Comparison of ENCODE assay signal across 8 mouse cellular contexts in the genomic region with DNA sequence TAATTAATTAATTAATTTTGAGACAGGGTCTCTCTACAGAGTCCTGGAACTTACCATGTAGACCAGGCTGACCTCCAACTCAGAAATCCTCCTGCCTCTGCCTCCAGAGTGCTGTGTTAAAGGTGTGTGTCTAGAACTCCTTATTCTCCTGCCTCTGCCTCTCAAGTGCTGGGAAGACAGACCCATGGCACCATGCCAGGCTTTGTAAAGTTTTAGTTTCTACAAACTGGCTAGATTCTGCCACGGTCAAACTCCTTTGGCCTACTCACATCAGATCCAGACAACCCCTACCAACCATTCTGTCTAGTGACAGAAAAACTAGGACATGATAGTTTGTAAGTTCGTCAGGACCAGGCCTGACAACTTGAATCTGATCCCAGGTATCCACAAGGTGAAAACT. TPM values are rescaled to one million over a fixed set of nuclear protein-coding genes. Genes with fewer than 3 reads are reported as not detected.
DNase-seq lines count a peak whose midpoint lies in the region; ATAC-seq and TF ChIP-seq lines count a peak whose summit lies in the region.

No protein-coding gene starts in this region.

- no peak overlapping the region for H3K27ac ChIP-seq in kidney, embryonic 16.5 days (ENCODE audit: low read length)
- no peak overlapping the region for H3K27ac ChIP-seq in embryonic facial prominence, embryonic 14.5 days (replicated peaks; ENCODE audit: low read depth, low read length)
- no peak overlapping the region for H3K27ac ChIP-seq in intestine, embryonic 15.5 days

- DNase-seq in kidney, adult 18-20 months, result no peak
- DNase-seq in embryonic facial prominence, embryonic 14.5 days (ENCODE audit: low spot score), result no peak
- no peak for DNase-seq in spleen, postnatal 10 days (ENCODE audit: low spot score in 2 of 2)
- no peak for DNase-seq in left cerebral cortex, adult 8-10 months (ENCODE audit: low spot score in 2 of 2)
- DNase-seq in right cerebral cortex, postnatal 14 days, result no peak

- H3K27me3 ChIP-seq in kidney, embryonic 16.5 days (ENCODE audit: insufficient read depth, low read length), result no peaks in the 10 kb centered on the region
- H3K27me3 ChIP-seq in embryonic facial prominence, embryonic 14.5 days (replicated peaks; ENCODE audit: control insufficient read depth, insufficient read depth, low read length), result no peaks in the 10 kb centered on the region
- H3K27me3 ChIP-seq in intestine, embryonic 15.5 days (replicated peaks), result no peaks in the 10 kb centered on the region
- H3K27me3 ChIP-seq in myocyte (ENCODE audit: control insufficient read depth, insufficient read depth, insufficient read length), result no peaks in the 10 kb centered on the region

- no peaks in the 10 kb centered on the region for H3K9me3 ChIP-seq in kidney, embryonic 16.5 days (ENCODE audit: low read length)
- no peaks in the 10 kb centered on the region for H3K9me3 ChIP-seq in embryonic facial prominence, embryonic 14.5 days (ENCODE audit: control insufficient read depth, low read length)
- no peaks in the 10 kb centered on the region for H3K9me3 ChIP-seq in intestine, embryonic 15.5 days

- no peak for ATAC-seq in kidney, embryonic 16.5 days (ENCODE audit: low FRiP score, low TSS enrichment)
- ATAC-seq in embryonic facial prominence, embryonic 14.5 days (ENCODE audit: low read depth), result no peak
- no peak for ATAC-seq in intestine, embryonic 15.5 days

- peaks cover 39% of the 10 kb centered on the region for H3K36me3 ChIP-seq in kidney, embryonic 16.5 days (ENCODE audit: insufficient read depth, low read length)
- peaks cover 54% of the 10 kb centered on the region for H3K36me3 ChIP-seq in embryonic facial prominence, embryonic 14.5 days (ENCODE audit: control insufficient read depth, insufficient read depth, low read length)
- H3K36me3 ChIP-seq in intestine, embryonic 15.5 days, result peaks cover 18% of the 10 kb centered on the region
- H3K36me3 ChIP-seq in myocyte (ENCODE audit: control insufficient read depth, insufficient read depth), result peaks cover 11% of the 10 kb centered on the region

- H3K79me2 ChIP-seq in myocyte (ENCODE audit: control insufficient read depth, insufficient read depth), result peaks cover 44% of the 10 kb centered on the region

- WGBS in kidney, embryonic 16.5 days, result 84% methylated on average over 2 of the region's 2 CpGs
- WGBS in embryonic facial prominence, embryonic 14.5 days, result 85% methylated on average over 2 of the region's 2 CpGs
- WGBS in intestine, embryonic 15.5 days, result 81% methylated on average over 2 of the region's 2 CpGs

- peaks cover 20% of the 10 kb centered on the region for H3K4me1 ChIP-seq in kidney, embryonic 16.5 days (ENCODE audit: insufficient read depth, low read length)
- 0 out of 2 replicates have a peak, but pooled peaks cover 7% of the 10 kb centered on the region for H3K4me1 ChIP-seq in embryonic facial prominence, embryonic 14.5 days (ENCODE audit: control insufficient read depth, insufficient read depth, low read length)
- H3K4me1 ChIP-seq in intestine, embryonic 15.5 days (replicated peaks), result peaks cover 21% of the 10 kb centered on the region

- H3K9ac ChIP-seq in kidney, embryonic 16.5 days (replicated peaks; ENCODE audit: low read length), result peak overlapping the region; percentile 85
- peak overlapping the region; percentile 88 for H3K9ac ChIP-seq in embryonic facial prominence, embryonic 14.5 days (ENCODE audit: low read depth, low read length)
- 0 out of 2 replicates have a peak overlapping the region, but pooled peaks have one; percentile 76 for H3K9ac ChIP-seq in intestine, embryonic 15.5 days

- TF ChIP-seq POLR2A in myocyte (IDR thresholded peaks at IDR 0.05; ENCODE audit: insufficient read length, low read depth), result no peak

- H3K4me2 ChIP-seq in kidney, embryonic 16.5 days (replicated peaks; ENCODE audit: low read depth, low read length), result peak overlapping the region; percentile 69
- H3K4me2 ChIP-seq in embryonic facial prominence, embryonic 14.5 days (ENCODE audit: low read depth, low read length), result peak overlapping the region; percentile 69
- H3K4me2 ChIP-seq in intestine, embryonic 15.5 days (replicated peaks), result peak overlapping the region; percentile 86
- peak overlapping the region; percentile 96 for H3K4me2 ChIP-seq in myocyte (ENCODE audit: low read depth)

- no peak overlapping the region for H3ac ChIP-seq in myocyte (ENCODE audit: control insufficient read depth, insufficient read length)

- peak overlapping the region; percentile 94 for H3K4me3 ChIP-seq in kidney, embryonic 16.5 days (ENCODE audit: low read length)
- H3K4me3 ChIP-seq in embryonic facial prominence, embryonic 14.5 days (ENCODE audit: low read depth, low read length), result peak overlapping the region; percentile 91
- H3K4me3 ChIP-seq in intestine, embryonic 15.5 days (replicated peaks), result peak overlapping the region; percentile 79; the same call in 1 of the 2 replicates
- peak overlapping the region; percentile 50 for H3K4me3 ChIP-seq in myocyte

TF ChIP-seq in myocyte, 11 proteins besides CTCF, POLR2A, EP300 and RAD21:
- TF ChIP-seq USF1 (IDR thresholded peaks at IDR 0.05; ENCODE audit: low read depth) (no peak), REST (IDR thresholded peaks at IDR 0.05; ENCODE audit: insufficient read depth, insufficient read length) (no peak), E2F4 (IDR thresholded peaks at IDR 0.05; ENCODE audit: insufficient read depth) (no peak), POLR2AphosphoS2 (IDR thresholded peaks at IDR 0.05; ENCODE audit: insufficient read length, low read depth) (no peak), MYOG (IDR thresholded peaks at IDR 0.05; ENCODE audit: control insufficient read depth in 1 of 3, insufficient read depth in 1 of 3, insufficient read length in 2 of 3, low read depth in 2 of 3) (no peak)

RNA-seq across cellular contexts. Expression of a gene that starts 1.4 kb away (rescaled TPM):
- 8.0 and 10.1 TPM in 2 replicates for polyA plus RNA-seq in kidney, embryonic 16.5 days (2015; fragmentation: Nextera tagmentation; extraction: Ambion mirVana)
- 14.9 and 15.4 TPM in 2 replicates for polyA plus RNA-seq in embryonic facial prominence, embryonic 14.5 days (2014; fragmentation: Nextera tagmentation; extraction: Ambion mirVana)
- 17.3 and 19.8 TPM in 2 replicates for polyA plus RNA-seq in intestine, embryonic 15.5 days (2015; fragmentation: Nextera tagmentation; extraction: Ambion mirVana)
- 25.9 TPM for polyA plus RNA-seq in myocyte (2012; fragmentation: generic; extraction: Trizol)
- total RNA-seq in left cerebral cortex, adult 8-10 months (2022), result 10 to 100 TPM; 51.8 to 54.0 (median 52.8) TPM

RNA-seq across cellular contexts. Expression of a gene that starts 16.0 kb away (rescaled TPM):
- 64.6 and 87.9 TPM in 2 replicates for polyA plus RNA-seq in kidney, embryonic 16.5 days (2015; fragmentation: Nextera tagmentation; extraction: Ambion mirVana)
- 57.4 and 57.9 TPM in 2 replicates for polyA plus RNA-seq in embryonic facial prominence, embryonic 14.5 days (2014; fragmentation: Nextera tagmentation; extraction: Ambion mirVana)
- 47.4 and 49.6 TPM in 2 replicates for polyA plus RNA-seq in intestine, embryonic 15.5 days (2015; fragmentation: Nextera tagmentation; extraction: Ambion mirVana)
- 39.9 TPM for polyA plus RNA-seq in myocyte (2012; fragmentation: generic; extraction: Trizol)
- 10 to 100 TPM; 63.2 to 75.2 (median 67.6) TPM for total RNA-seq in left cerebral cortex, adult 8-10 months (2022)

RNA-seq across cellular contexts. Expression of a gene that starts 47.3 kb away (rescaled TPM):
- polyA plus RNA-seq in kidney, embryonic 16.5 days (2015; fragmentation: Nextera tagmentation; extraction: Ambion mirVana), result 17.9 and 19.1 TPM in 2 replicates
- 12.3 and 13.4 TPM in 2 replicates for polyA plus RNA-seq in embryonic facial prominence, embryonic 14.5 days (2014; fragmentation: Nextera tagmentation; extraction: Ambion mirVana)
- 11.8 and 11.9 TPM in 2 replicates for polyA plus RNA-seq in intestine, embryonic 15.5 days (2015; fragmentation: Nextera tagmentation; extraction: Ambion mirVana)
- polyA plus RNA-seq in myocyte (2012; fragmentation: generic; extraction: Trizol), result 7.3 TPM
- 10 to 100 TPM; 11.1 to 16.3 (median 13.3) TPM for total RNA-seq in left cerebral cortex, adult 8-10 months (2022)

RNA-seq across cellular contexts. Expression of a gene that starts 47.3 kb away (rescaled TPM):
- 2.0 and 2.1 TPM in 2 replicates for polyA plus RNA-seq in kidney, embryonic 16.5 days (2015; fragmentation: Nextera tagmentation; extraction: Ambion mirVana)
- polyA plus RNA-seq in embryonic facial prominence, embryonic 14.5 days (2014; fragmentation: Nextera tagmentation; extraction: Ambion mirVana), result 1.7 and 2.2 TPM in 2 replicates
- 0.98 and 1.1 TPM in 2 replicates for polyA plus RNA-seq in intestine, embryonic 15.5 days (2015; fragmentation: Nextera tagmentation; extraction: Ambion mirVana)
- polyA plus RNA-seq in myocyte (2012; fragmentation: generic; extraction: Trizol), result 0.38 TPM
- total RNA-seq in left cerebral cortex, adult 8-10 months (2022), result 1 to 10 TPM; 1.1 to 2.1 (median 1.3) TPM

RNA-seq across cellular contexts. Expression of a gene that starts 57.1 kb away (rescaled TPM):
- 18.7 and 18.9 TPM in 2 replicates for polyA plus RNA-seq in kidney, embryonic 16.5 days (2015; fragmentation: Nextera tagmentation; extraction: Ambion mirVana)
- 13.9 and 16.2 TPM in 2 replicates for polyA plus RNA-seq in embryonic facial prominence, embryonic 14.5 days (2014; fragmentation: Nextera tagmentation; extraction: Ambion mirVana)
- polyA plus RNA-seq in intestine, embryonic 15.5 days (2015; fragmentation: Nextera tagmentation; extraction: Ambion mirVana), result 13.1 and 14.0 TPM in 2 replicates
- 7.6 TPM for polyA plus RNA-seq in myocyte (2012; fragmentation: generic; extraction: Trizol)
- total RNA-seq in left cerebral cortex, adult 8-10 months (2022), result 10 to 100 TPM in 1 of 4 experiments, 1 to 10 TPM in 3; 8.8 to 10.7 (median 9.2) TPM
